Mouse (Mus musculus): ENCODE results near the gene Dlx6. TPM values are rescaled to one million over a fixed set of nuclear protein-coding genes. Genes with fewer than 3 reads are reported as not detected.

Gene Dlx6
- total RNA-seq, 4 experiments from 2014 or later: 0.67 TPM; not detected in 3

Other genes starting within 250 kb of the Dlx6 start
- gene Dlx5, start 18.8 kb downstream of the Dlx6 start, total RNA-seq (2022): under 1 TPM in 3 of 4 experiments, not detected in 1; 0.21 to 0.48 (median 0.34) TPM
- gene Sdhaf3, start 92.7 kb downstream of the Dlx6 start, total RNA-seq (2022): 1 to 10 TPM; 4.4 to 6.2 (median 5.3) TPM

Data from adrenal gland, adult 8-10 months (tissue).